ENCODE assay signal across 9 mouse cellular contexts in genomic region chr1:135548750-135549149, GRCm38 (mm10). TPM values are rescaled to one million over a fixed set of nuclear protein-coding genes. Genes with fewer than 3 reads are reported as not detected.
DNase-seq lines count a peak whose midpoint lies in the region; ATAC-seq lines count a peak whose summit lies in the region.
"Had no signal": no experiment of that assay in that cellular context is flagged by ENCODE, and none has a peak within 500 bp of the region (broad histone marks: within the 10 kb centered on the region; RNA-seq: fewer than 3 reads in every experiment).

No protein-coding gene starts in this region.

- no peaks in the 10 kb centered on the region for H3K36me3 ChIP-seq in midbrain, embryonic 13.5 days

- H3K27ac ChIP-seq in midbrain, embryonic 13.5 days: no peak overlapping the region
- H3K27ac ChIP-seq: liver, embryonic 14.5 days had no signal

- no peak overlapping the region for H3K4me2 ChIP-seq in midbrain, embryonic 13.5 days (replicated peaks)

- H3K27me3 ChIP-seq in midbrain, embryonic 13.5 days: no peaks in the 10 kb centered on the region

- DNase-seq in right cerebral cortex, adult 18-20 months: peak; percentile 63
- DNase-seq in right cerebral cortex, postnatal 14 days: no peak
- peak; percentile 71 for DNase-seq in fibroblast of lung, adult 2 months (ENCODE audit: low read depth)
- DNase-seq in heart, postnatal 10 days: peak; percentile 84 to 86
- peak; percentile 87 for DNase-seq in kidney, postnatal 10 days

- no peak for ATAC-seq in midbrain, embryonic 13.5 days
- ATAC-seq in activated CD4-positive, CD25-positive, alpha-beta regulatory T cell, adult 4 months: no peak
- ATAC-seq in megakaryocyte, adult 5-6 weeks (ENCODE audit: poor library complexity, severe bottlenecking): no peak

- no peaks in the 10 kb centered on the region for H3K9me3 ChIP-seq in midbrain, embryonic 13.5 days

- peaks cover 66% of the 10 kb centered on the region for H3K4me1 ChIP-seq in midbrain, embryonic 13.5 days (replicated peaks)

- H3K9ac ChIP-seq in midbrain, embryonic 13.5 days (replicated peaks): peak overlapping the region; percentile 15; the same call in 1 of the 2 replicates
- H3K9ac ChIP-seq: liver, embryonic 14.5 days had no signal

- H3K4me3 ChIP-seq in midbrain, embryonic 13.5 days (replicated peaks): no peak overlapping the region

- intact Hi-C loops in heart, postnatal 10 days (cut with DNase I): no loop called here

- 77% methylated on average over 9 of the region's 9 CpGs for WGBS in midbrain, embryonic 13.5 days

RNA-seq across cellular contexts. Expression of gene Nav1, which starts 58.3 kb away (rescaled TPM):
- 10 to 100 TPM; 34.3 to 42.8 TPM for total RNA-seq in heart, postnatal 10 days (2021)
- polyA plus RNA-seq in midbrain, embryonic 13.5 days (2015; fragmentation: Nextera tagmentation; extraction: Ambion mirVana): 38.0 and 38.1 TPM in 2 replicates
- polyA plus RNA-seq in activated CD4-positive, CD25-positive, alpha-beta regulatory T cell, adult 4 months (2017; shearing (Covaris generic)): under 1 TPM; 0.22 to 0.61 TPM
- total RNA-seq in megakaryocyte, adult 5-6 weeks (2015): 36.2 and 44.1 TPM in 2 replicates
- total RNA-seq in megakaryocyte, adult 5-6 weeks (2017): 6.2 and 10.8 TPM in 2 replicates
